ENCODE assay signal across 32 mouse cellular contexts in the genomic region with DNA sequence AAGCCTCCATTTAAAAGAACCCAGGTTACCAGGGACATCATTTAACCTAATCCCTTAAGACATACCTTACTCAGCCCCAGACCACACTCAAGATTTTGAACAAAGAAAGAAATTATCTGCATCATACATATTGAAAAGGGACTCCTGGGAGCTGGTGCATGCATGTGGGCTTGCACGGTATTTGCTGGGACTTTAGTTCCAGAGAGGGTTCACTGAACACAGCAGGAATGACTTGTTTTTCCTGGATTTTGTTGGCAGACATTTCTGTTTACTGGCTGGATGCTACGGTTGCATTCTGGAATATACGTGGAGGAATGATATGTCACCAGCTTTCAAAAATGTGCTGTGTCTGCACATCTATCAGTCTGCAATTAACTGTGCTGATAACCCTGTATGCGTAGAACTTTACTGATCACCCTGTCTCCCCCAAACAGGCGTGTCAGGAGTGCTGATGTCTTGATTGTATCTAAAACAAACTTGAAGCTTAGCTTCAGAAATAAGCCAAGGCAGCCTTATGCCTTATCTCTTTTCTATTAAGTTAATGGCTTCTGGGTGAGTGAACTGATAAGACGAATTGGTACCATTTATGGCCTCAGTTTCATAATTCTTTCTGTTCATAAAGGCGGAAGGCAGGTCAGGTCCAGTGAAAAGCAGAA. TPM values are rescaled to one million over a fixed set of nuclear protein-coding genes. Genes with fewer than 3 reads are reported as not detected.
DNase-seq lines count a peak whose midpoint lies in the region; ATAC-seq and TF ChIP-seq lines count a peak whose summit lies in the region.
"Had no signal": no experiment of that assay in that cellular context is flagged by ENCODE, and none has a peak within 500 bp of the region (broad histone marks: within the 10 kb centered on the region; RNA-seq: fewer than 3 reads in every experiment).

No protein-coding gene starts in this region.

- ATAC-seq in embryonic facial prominence, embryonic 14.5 days (ENCODE audit: low read depth) = no peak
- ATAC-seq in G1E (ENCODE audit: extremely low read depth, insufficient number of reproducible peaks, low FRiP score, poor library complexity, severe bottlenecking) = peak; percentile 57
- ATAC-seq in kidney, embryonic 16.5 days (ENCODE audit: low FRiP score, low TSS enrichment) = peak; percentile 71
- ATAC-seq: forebrain, embryonic 13.5 days; hindbrain, embryonic 16.5 days; midbrain, embryonic 15.5 days had no signal

- no peak overlapping the region for H3K4me3 ChIP-seq in embryonic facial prominence, embryonic 14.5 days (ENCODE audit: low read depth, low read length)
- H3K4me3 ChIP-seq in embryonic facial prominence, embryonic 10.5 days = no peak overlapping the region
- H3K4me3 ChIP-seq in G1E (ENCODE audit: low read depth, low read length) = no peak overlapping the region
- no peak overlapping the region for H3K4me3 ChIP-seq in kidney, embryonic 16.5 days (ENCODE audit: low read length)
- H3K4me3 ChIP-seq in cerebellum, adult 2 months (replicated peaks; ENCODE audit: insufficient read depth, low read depth, low read length) = no peak overlapping the region
- H3K4me3 ChIP-seq: embryonic facial prominence, embryonic 13.5 days; forebrain, embryonic 13.5 days; gastrocnemius, adult 2 months; layer of hippocampus, adult 2 months; midbrain, embryonic 15.5 days; myocyte; neural tube, embryonic 13.5 days; stomach, embryonic 15.5 days had no signal

- no peak for TF ChIP-seq POLR2A in cerebellum, adult 2 months (IDR thresholded peaks at IDR 0.05; ENCODE audit: borderline replicate concordance, insufficient read depth, low read length)

- no peaks in the 10 kb centered on the region for H3K4me1 ChIP-seq in embryonic facial prominence, embryonic 14.5 days (ENCODE audit: control insufficient read depth, insufficient read depth, low read length)
- H3K4me1 ChIP-seq in embryonic facial prominence, embryonic 10.5 days = no peaks in the 10 kb centered on the region
- H3K4me1 ChIP-seq in G1E (ENCODE audit: insufficient read depth, low read depth, low read length) = peaks cover 40% of the 10 kb centered on the region
- no peaks in the 10 kb centered on the region for H3K4me1 ChIP-seq in kidney, embryonic 16.5 days (ENCODE audit: insufficient read depth, low read length)
- no peaks in the 10 kb centered on the region for H3K4me1 ChIP-seq in cerebellum, adult 2 months (ENCODE audit: control insufficient read depth, insufficient read depth, low read length)
- H3K4me1 ChIP-seq: embryonic facial prominence, embryonic 13.5 days; forebrain, embryonic 13.5 days; midbrain, embryonic 15.5 days; neural tube, embryonic 13.5 days; stomach, embryonic 15.5 days had no signal

- no peaks in the 10 kb centered on the region for H3K27me3 ChIP-seq in embryonic facial prominence, embryonic 14.5 days (replicated peaks; ENCODE audit: control insufficient read depth, insufficient read depth, low read length)
- H3K27me3 ChIP-seq in embryonic facial prominence, embryonic 10.5 days (replicated peaks; ENCODE audit: low read depth, poor library complexity, severe bottlenecking) = no peaks in the 10 kb centered on the region
- H3K27me3 ChIP-seq in G1E (ENCODE audit: insufficient read depth, low read length) = no peaks in the 10 kb centered on the region
- H3K27me3 ChIP-seq in kidney, embryonic 16.5 days (ENCODE audit: insufficient read depth, low read length) = no peaks in the 10 kb centered on the region
- no peaks in the 10 kb centered on the region for H3K27me3 ChIP-seq in cerebellum, adult 2 months (ENCODE audit: control insufficient read depth, insufficient read depth, low read length)
- H3K27me3 ChIP-seq: embryonic facial prominence, embryonic 13.5 days; forebrain, embryonic 13.5 days; midbrain, embryonic 15.5 days; neural tube, embryonic 13.5 days; stomach, embryonic 15.5 days had no signal

- no peak overlapping the region for H3K4me2 ChIP-seq in embryonic facial prominence, embryonic 14.5 days (ENCODE audit: low read depth, low read length)
- H3K4me2 ChIP-seq in kidney, embryonic 16.5 days (replicated peaks; ENCODE audit: low read depth, low read length) = no peak overlapping the region
- H3K4me2 ChIP-seq: embryonic facial prominence, embryonic 13.5 days; forebrain, embryonic 13.5 days; heart, embryonic 11.5 days; liver, embryonic 11.5 days; midbrain, embryonic 15.5 days; neural tube, embryonic 13.5 days; stomach, embryonic 15.5 days had no signal

- no peak overlapping the region for H3K27ac ChIP-seq in embryonic facial prominence, embryonic 14.5 days (replicated peaks; ENCODE audit: low read depth, low read length)
- no peak overlapping the region for H3K27ac ChIP-seq in embryonic facial prominence, embryonic 10.5 days (replicated peaks)
- peak overlapping the region; percentile 53; the same call in 1 of the 2 replicates for H3K27ac ChIP-seq in kidney, embryonic 16.5 days (ENCODE audit: low read length)
- no peak overlapping the region for H3K27ac ChIP-seq in cerebellum, adult 2 months (ENCODE audit: insufficient read depth, low read length)
- H3K27ac ChIP-seq: embryonic facial prominence, embryonic 13.5 days; forebrain, embryonic 13.5 days; gastrocnemius, adult 2 months; layer of hippocampus, adult 2 months; midbrain, embryonic 15.5 days; neural tube, embryonic 13.5 days; stomach, embryonic 15.5 days had no signal

- DNase-seq in embryonic facial prominence, embryonic 14.5 days (ENCODE audit: low spot score) = peak; percentile 20
- no peak for DNase-seq in embryonic facial prominence, embryonic 10.5 days (ENCODE audit: low spot score)
- DNase-seq in G1E (ENCODE audit: low spot score) = peak; percentile 8
- DNase-seq in kidney, adult 18-20 months = peak; percentile 26
- no peak for DNase-seq in cerebellum, adult 2 months
- DNase-seq in spleen, adult 18-20 months = no peak
- DNase-seq: cerebellum, adult 11 months; cerebellum, postnatal 25 days; gastrocnemius, adult 2 months; lung, adult 18-20 months; right cerebral cortex, adult 18-20 months; right cerebral cortex, postnatal 4 days; thymus, postnatal 36 days had no signal

- H3K9ac ChIP-seq in embryonic facial prominence, embryonic 14.5 days (ENCODE audit: low read depth, low read length) = no peak overlapping the region
- H3K9ac ChIP-seq in kidney, embryonic 16.5 days (replicated peaks; ENCODE audit: low read length) = no peak overlapping the region
- H3K9ac ChIP-seq: embryonic facial prominence, embryonic 13.5 days; forebrain, embryonic 13.5 days; midbrain, embryonic 15.5 days; neural tube, embryonic 13.5 days; stomach, embryonic 15.5 days had no signal

- no peaks in the 10 kb centered on the region for H3K9me3 ChIP-seq in embryonic facial prominence, embryonic 14.5 days (ENCODE audit: control insufficient read depth, low read length)
- no peaks in the 10 kb centered on the region for H3K9me3 ChIP-seq in embryonic facial prominence, embryonic 10.5 days
- H3K9me3 ChIP-seq in G1E (replicated peaks) = no peaks in the 10 kb centered on the region
- no peaks in the 10 kb centered on the region for H3K9me3 ChIP-seq in kidney, embryonic 16.5 days (ENCODE audit: low read length)
- H3K9me3 ChIP-seq: embryonic facial prominence, embryonic 13.5 days; forebrain, embryonic 13.5 days; midbrain, embryonic 15.5 days; neural tube, embryonic 13.5 days; stomach, embryonic 15.5 days had no signal

- WGBS in embryonic facial prominence, embryonic 14.5 days = 67% methylated on average over 7 of the region's 7 CpGs
- WGBS in embryonic facial prominence, embryonic 10.5 days = 87% methylated on average over 7 of the region's 7 CpGs
- 50% methylated on average over 7 of the region's 7 CpGs for WGBS in kidney, embryonic 16.5 days
- WGBS in cerebellum, adult 2 months = 45% methylated on average over 7 of the region's 7 CpGs

- H3K36me3 ChIP-seq in embryonic facial prominence, embryonic 14.5 days (ENCODE audit: control insufficient read depth, insufficient read depth, low read length) = no peaks in the 10 kb centered on the region
- no peaks in the 10 kb centered on the region for H3K36me3 ChIP-seq in embryonic facial prominence, embryonic 10.5 days (replicated peaks)
- no peaks in the 10 kb centered on the region for H3K36me3 ChIP-seq in G1E (replicated peaks)
- no peaks in the 10 kb centered on the region for H3K36me3 ChIP-seq in kidney, embryonic 16.5 days (ENCODE audit: insufficient read depth, low read length)
- H3K36me3 ChIP-seq: embryonic facial prominence, embryonic 13.5 days; midbrain, embryonic 15.5 days; neural tube, embryonic 13.5 days; stomach, embryonic 15.5 days had no signal

- TF ChIP-seq CTCF in G1E (IDR thresholded peaks at IDR 0.05; ENCODE audit: low read depth, low read length) = no peak
- no peak for TF ChIP-seq CTCF in cerebellum, adult 2 months (IDR thresholded peaks at IDR 0.05; ENCODE audit: borderline replicate concordance, insufficient read depth, low read depth, low read length)

RNA-seq across cellular contexts. Expression of gene Gm10663, which starts 23.1 kb away (rescaled TPM):
- polyA plus RNA-seq in embryonic facial prominence, embryonic 14.5 days (2014; fragmentation: Nextera tagmentation; extraction: Ambion mirVana) = not detected in 2 replicates
- polyA plus RNA-seq in embryonic facial prominence, embryonic 10.5 days (2016; fragmentation: Nextera tagmentation; extraction: Ambion mirVana) = not detected in 2 replicates
- total RNA-seq in G1E (2014; fragmentation: Nextera tagmentation) (not detected in 2 replicates), G1E (2017) (not detected in 2 replicates)
- not detected in 2 replicates for polyA plus RNA-seq in G1E (2012)
- not detected in 2 replicates for polyA plus RNA-seq in kidney, embryonic 16.5 days (2015; fragmentation: Nextera tagmentation; extraction: Ambion mirVana)
- not detected in 2 replicates for polyA plus RNA-seq in cerebellum, adult 2 months (2012; rRNA removed)
- total RNA-seq: adrenal gland, postnatal 4 days; gastrocnemius, adult 2 months; hematopoietic stem cell, adult 5-6 weeks; layer of hippocampus, adult 2 months; layer of hippocampus, postnatal 25 days; megakaryocyte, adult 5-6 weeks had no signal
- polyA plus RNA-seq: embryonic facial prominence, embryonic 13.5 days; forebrain, embryonic 13.5 days; frontal cortex, adult 2 months; gonadal fat pad, adult 2 months; heart, embryonic 11.5 days; heart, postnatal 0 days; hindbrain, embryonic 16.5 days; limb, embryonic 11.5 days; liver, embryonic 11.5 days; midbrain, embryonic 15.5 days; myocyte; neural tube, embryonic 13.5 days; stomach, embryonic 15.5 days had no signal

RNA-seq across cellular contexts. Expression of gene BC030870, which starts 31.5 kb away (rescaled TPM):
- 0.13 and 0.15 TPM in 2 replicates for polyA plus RNA-seq in embryonic facial prominence, embryonic 14.5 days (2014; fragmentation: Nextera tagmentation; extraction: Ambion mirVana)
- polyA plus RNA-seq in embryonic facial prominence, embryonic 10.5 days (2016; fragmentation: Nextera tagmentation; extraction: Ambion mirVana) = not detected in 2 replicates
- total RNA-seq in G1E (2014; fragmentation: Nextera tagmentation) (not detected in 2 replicates), G1E (2017) (not detected in 2 replicates)
- not detected in 2 replicates for polyA plus RNA-seq in G1E (2012)
- 0.15 and 0.17 TPM in 2 replicates for polyA plus RNA-seq in kidney, embryonic 16.5 days (2015; fragmentation: Nextera tagmentation; extraction: Ambion mirVana)
- polyA plus RNA-seq in cerebellum, adult 2 months (2012; rRNA removed) = not detected in 2 replicates
- total RNA-seq: adrenal gland, postnatal 4 days; gastrocnemius, adult 2 months; hematopoietic stem cell, adult 5-6 weeks; layer of hippocampus, adult 2 months; layer of hippocampus, postnatal 25 days; megakaryocyte, adult 5-6 weeks had no signal
- polyA plus RNA-seq: embryonic facial prominence, embryonic 13.5 days; forebrain, embryonic 13.5 days; frontal cortex, adult 2 months; gonadal fat pad, adult 2 months; heart, embryonic 11.5 days; heart, postnatal 0 days; hindbrain, embryonic 16.5 days; limb, embryonic 11.5 days; liver, embryonic 11.5 days; myocyte; neural tube, embryonic 13.5 days had no signal

Comparison
In these comparisons a context has a peak if more than half of its experiments do, and no peak if none do; other contexts are left out.
1. DNase-seq: peak in embryonic facial prominence, embryonic 14.5 days (single experiment), G1E (single experiment) and kidney, adult 18-20 months (single experiment); none in embryonic facial prominence, embryonic 10.5 days (single experiment), cerebellum, adult 2 months (0 of 2) and spleen, adult 18-20 months (0 of 2).